Mouse (Mus musculus) liver, postnatal 0 days (tissue): Measurements from ENCODE around the gene Sqstm1.

Source experiments
- CTCF ChIP-seq: sonication (generic); IDR thresholded peaks from 2 replicates; pipeline ENCODE4 v1.5.1; 2016; ENCODE audit warnings: antibody characterized with exemption, low read depth
- EP300 ChIP-seq: IDR thresholded peaks from 2 replicates; pipeline ENCODE4 v1.6.1; 2016; ENCODE audit warnings: antibody characterized with exemption, low read depth, mild to moderate bottlenecking

GRCm38 (mm10) chr11:50149603-50150150 lies 61.0 kb downstream of the Sqstm1 start:
- no peak for TF ChIP-seq EP300
- TF ChIP-seq CTCF, result no peak
